Mouse (Mus musculus) thymus, adult 2 months (tissue): ENCODE measurements around the gene Rab22a.

Source experiments
- CTCF ChIP-seq: fragments of 200-500 bp; IDR thresholded peaks from 2 replicates; pipeline ENCODE4 v1.5.1; 2012; ENCODE audit warnings: mild to moderate bottlenecking, control low read depth, low read length, moderate library complexity, borderline replicate concordance; ENCODE audit not compliant: control insufficient read depth, poor library complexity, insufficient read depth; ENCODE audit errors: extremely low read depth
- POLR2A ChIP-seq: fragments of 200-500 bp; IDR thresholded peaks from 2 replicates; pipeline ENCODE4 v1.6.1; 2012; ENCODE audit warnings: mild to moderate bottlenecking, low read length, control low read depth, moderate library complexity; ENCODE audit not compliant: control insufficient read depth, poor library complexity, insufficient read depth; ENCODE audit errors: extremely low read depth

DNA sequence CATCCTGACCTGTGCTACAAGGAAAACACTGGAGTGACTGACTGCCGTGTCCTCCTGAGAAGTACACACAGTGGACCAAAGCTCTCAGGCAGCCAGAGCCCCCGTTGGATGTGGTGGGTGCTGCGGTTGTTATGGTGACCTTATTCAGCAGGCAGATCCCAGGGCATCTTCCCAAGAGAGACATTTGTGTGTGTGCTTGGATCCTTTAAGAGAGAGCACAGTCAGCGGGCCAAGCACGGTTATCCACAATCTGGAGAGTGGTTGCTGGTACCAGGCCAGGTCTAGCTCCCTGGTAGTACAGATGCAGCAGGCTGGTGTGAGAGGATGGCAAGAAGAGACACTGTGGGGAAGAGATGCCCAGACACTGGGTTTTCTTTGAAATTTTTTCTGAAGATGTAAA, 57.4 kb downstream of the Rab22a start:
- TF ChIP-seq CTCF (no peak), POLR2A (no peak)
